Mouse (Mus musculus) midbrain, postnatal 0 days (tissue): Measurements from ENCODE around the gene Pigk. TPM values are rescaled to one million over a fixed set of nuclear protein-coding genes. Genes with fewer than 3 reads are reported as not detected.

Experiments
- ATAC-seq: fragments of 200-750 bp; cut with Nextera tagmentation; 2 replicates; pipeline ENCODE4 v1.8.0; 2017; ENCODE audit warnings: moderate number of reproducible peaks, mild to moderate bottlenecking, moderate TSS enrichment, moderate library complexity; ENCODE audit not compliant: low FRiP score
- DNase-seq: peaks from one replicate; pipeline ENCODE4 v3.0.0-alpha.2; 2015; ENCODE audit warnings: low spot score
- H3K27ac ChIP-seq: fragments of 300-500 bp; sonication (generic); 2 replicates; pipeline ENCODE4 v1.5.1; 2014; ENCODE audit warnings: low read depth, mild to moderate bottlenecking, low read length, mixed read lengths
- H3K27me3 ChIP-seq: fragments of 300-500 bp; sonication (generic); 2 replicates; pipeline ENCODE4 v1.6.1; 2014; ENCODE audit warnings: low read length, control low read depth, mixed read lengths; ENCODE audit not compliant: insufficient read depth
- H3K36me3 ChIP-seq: fragments of 300-500 bp; sonication (generic); 2 replicates; pipeline ENCODE4 v1.6.1; 2014; ENCODE audit warnings: low read length, control low read depth, mixed read lengths; ENCODE audit not compliant: insufficient read depth
- H3K4me1 ChIP-seq: fragments of 300-500 bp; sonication (generic); 2 replicates; pipeline ENCODE4 v1.6.1; 2014; ENCODE audit warnings: mild to moderate bottlenecking, control low read depth, antibody characterized with exemption, low read length, mixed read lengths; ENCODE audit not compliant: insufficient read depth
- H3K4me2 ChIP-seq: fragments of 300-500 bp; sonication (generic); 2 replicates; pipeline ENCODE4 v1.6.1; 2014; ENCODE audit warnings: low read depth, mild to moderate bottlenecking, low read length, mixed read lengths; ENCODE audit not compliant: poor library complexity, severe bottlenecking
- H3K4me3 ChIP-seq: fragments of 300-500 bp; sonication (generic); 2 replicates; pipeline ENCODE4 v1.5.1; 2014; ENCODE audit warnings: low read depth, mild to moderate bottlenecking, low read length, moderate library complexity
- H3K9ac ChIP-seq: fragments of 300-500 bp; sonication (generic); replicated peaks from 2 replicates; pipeline ENCODE4 v1.6.1; 2014; ENCODE audit warnings: mild to moderate bottlenecking, low read length, moderate library complexity, mixed read lengths; ENCODE audit not compliant: poor library complexity, severe bottlenecking
- H3K9me3 ChIP-seq: fragments of 300-500 bp; sonication (generic); 2 replicates; pipeline ENCODE4 v1.6.1; 2016; ENCODE audit warnings: low read length, control low read depth
- CTCF ChIP-seq: IDR thresholded peaks from 2 replicates; pipeline ENCODE4 v1.5.1; 2016; ENCODE audit warnings: antibody characterized with exemption, mild to moderate bottlenecking
- whole genome bisulfite sequencing: fragments of 180-500 bp; shearing (Covaris S2); extraction: QIAGEN DNeasy Blood & Tissue Kit; methylation state at CpG from one replicate; pipeline ENCODE4 v1.1.7; 2014; 5-methylcytosine and 5-hydroxymethylcytosine counted together
- polyA plus RNA-seq: library from polyadenylated mRNA; unstranded; fragments of >200 nt; fragmentation: Nextera tagmentation; extraction: Ambion mirVana; gene quantifications from 2 replicates; pipeline ENCODE4 v1.2.1, GENCODE M21; 2015
- total RNA-seq: library from RNA; depleted of rRNA; stranded (reverse); fragments of >200 nt; gene quantifications from 2 replicates; pipeline ENCODE4 v1.2.3, GENCODE M21; 2014

Gene Pigk
- total and polyA plus RNA-seq, 2 experiments from 2014 or later: 44.1 to 61.8 TPM

- DNase-seq: no peak
- TF ChIP-seq CTCF: no peak
- Histone ChIP-seq H3K27ac (no peak overlapping the region), H3K36me3 (no peaks in the 10 kb centered on the region), H3K9ac (no peak overlapping the region), H3K4me1 (no peaks in the 10 kb centered on the region), H3K4me3 (no peak overlapping the region), H3K9me3 (0 out of 2 replicates have a peak, but pooled peaks cover 3% of the 10 kb centered on the region), H3K4me2 (no peak overlapping the region), H3K27me3 (no peaks in the 10 kb centered on the region)
- WGBS: 91% methylated on average over 4 of the region's 4 CpGs
- no peak for ATAC-seq
These were observed 147.6 kb downstream of the Pigk start for GRCm38 (mm10) chr3:152861450-152861849.

GRCm38 (mm10) chr3:152861978-152862377 lies 148.1 kb downstream of the Pigk start:
- Histone ChIP-seq H3K27me3 (no peaks in the 10 kb centered on the region), H3K4me1 (no peaks in the 10 kb centered on the region), H3K9ac (no peak overlapping the region), H3K4me3 (no peak overlapping the region), H3K4me2 (no peak overlapping the region), H3K36me3 (no peaks in the 10 kb centered on the region), H3K27ac (no peak overlapping the region), H3K9me3 (0 out of 2 replicates have a peak, but pooled peaks cover 3% of the 10 kb centered on the region)
- no peak for ATAC-seq
- 74% methylated on average over 1 of the region's 1 CpGs for WGBS
- no peak for TF ChIP-seq CTCF
- DNase-seq: no peak

- Histone ChIP-seq H3K27me3 (no peaks in the 10 kb centered on the region), H3K9ac (no peak overlapping the region), H3K4me1 (no peaks in the 10 kb centered on the region), H3K9me3 (0 out of 2 replicates have a peak, but pooled peaks cover 3% of the 10 kb centered on the region), H3K36me3 (no peaks in the 10 kb centered on the region), H3K4me2 (no peak overlapping the region), H3K4me3 (no peak overlapping the region), H3K27ac (no peak overlapping the region)
- ATAC-seq (peak; percentile 51; the same call in 1 of the 2 replicates), DNase-seq (peak; percentile 21)
- TF ChIP-seq CTCF: no peak
- WGBS: 85% methylated on average over 22 of the region's 22 CpGs
These were observed 152.4 kb downstream of the Pigk start for GRCm38 (mm10) chr3:152866035-152866965.

DNA sequence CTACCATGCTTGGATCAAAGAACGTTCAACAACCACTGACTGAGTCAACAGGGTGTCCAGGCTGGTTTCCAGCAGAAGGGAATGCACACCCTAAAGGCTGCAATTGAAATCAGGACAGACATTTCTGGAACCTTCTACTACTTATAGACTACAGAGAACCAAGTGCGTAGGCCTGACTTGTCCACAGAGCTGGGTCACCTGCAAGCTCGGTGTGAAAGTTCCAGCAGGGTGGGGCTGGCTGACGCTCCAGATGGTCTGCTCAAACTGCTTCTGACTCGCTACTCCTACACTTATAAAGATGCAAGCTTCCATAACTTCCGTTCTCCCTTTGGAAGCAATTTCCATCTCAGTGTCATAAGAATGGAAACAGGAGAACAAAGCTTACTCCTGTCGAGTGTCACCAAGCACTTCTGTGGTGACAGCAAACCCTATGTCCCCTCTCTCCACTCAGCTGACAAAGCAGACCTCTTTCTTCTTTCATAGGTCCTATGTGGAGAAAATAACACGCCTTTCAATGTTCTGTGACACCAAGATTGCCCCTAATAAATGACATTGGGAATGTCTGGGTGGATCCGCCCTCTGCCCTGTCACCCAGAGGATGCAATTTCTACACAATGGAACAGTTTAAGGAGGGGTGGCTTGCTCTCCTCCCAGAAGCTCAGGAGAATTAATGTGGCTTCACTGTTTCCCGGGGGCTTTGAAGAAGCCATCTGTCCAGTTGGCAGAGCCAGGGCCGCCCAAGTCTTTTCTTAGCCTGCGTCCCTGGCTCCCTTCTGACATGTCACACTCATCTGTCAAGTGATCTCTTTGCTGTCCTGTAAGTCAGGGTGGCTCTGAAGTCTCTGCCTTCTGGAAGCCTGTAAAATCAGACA lies 154.0 kb downstream of the Pigk start:
- 70% methylated on average over 12 of the region's 12 CpGs for WGBS
- no peak overlapping the region for H3K27ac ChIP-seq
- no peaks in the 10 kb centered on the region for H3K36me3 ChIP-seq
- 0 out of 2 replicates have a peak, but pooled peaks cover 2% of the 10 kb centered on the region for H3K4me1 ChIP-seq
- no peak overlapping the region for H3K9ac ChIP-seq
- no peak overlapping the region for H3K4me2 ChIP-seq
- TF ChIP-seq CTCF: no peak
- DNase-seq (peak; percentile 43), ATAC-seq (no peak)
- H3K27me3 ChIP-seq: no peaks in the 10 kb centered on the region
- 0 out of 2 replicates have a peak, but pooled peaks cover 3% of the 10 kb centered on the region for H3K9me3 ChIP-seq
- H3K4me3 ChIP-seq: no peak overlapping the region

DNA sequence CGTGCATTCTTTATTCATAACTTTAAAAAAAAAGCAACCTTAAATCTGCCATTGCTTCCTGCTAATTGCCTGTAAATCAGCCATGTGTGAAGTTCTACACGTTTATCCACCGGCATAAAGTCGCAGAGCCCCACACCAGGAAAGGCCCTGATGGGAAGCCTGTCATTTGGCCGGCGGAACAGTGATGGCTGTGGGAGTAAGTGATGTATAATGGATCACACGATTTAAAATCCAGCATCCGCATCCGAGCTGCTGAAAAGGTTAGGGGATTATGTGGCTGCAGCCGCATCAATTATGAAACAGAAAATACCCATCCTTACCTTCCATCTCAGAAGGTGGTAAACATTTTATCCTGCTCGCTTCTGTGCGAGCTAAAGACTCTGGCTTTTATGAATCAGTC lies 158.2 kb downstream of the Pigk start:
- no peak overlapping the region for H3K4me2 ChIP-seq
- no peaks in the 10 kb centered on the region for H3K9me3 ChIP-seq
- 26% methylated on average over 12 of the region's 12 CpGs for WGBS
- no peak overlapping the region for H3K4me3 ChIP-seq
- H3K36me3 ChIP-seq: no peaks in the 10 kb centered on the region
- H3K27ac ChIP-seq: peak overlapping the region; percentile 55; the same call in 1 of the 2 replicates
- ATAC-seq: no peak
- H3K4me1 ChIP-seq: 0 out of 2 replicates have a peak, but pooled peaks cover 10% of the 10 kb centered on the region
- TF ChIP-seq CTCF: no peak
- H3K9ac ChIP-seq: no peak overlapping the region
- H3K27me3 ChIP-seq: no peaks in the 10 kb centered on the region
- no peak for DNase-seq
